Mouse (Mus musculus) liver, postnatal 0 days (tissue): ENCODE measurements around the gene Ly9. TPM values are rescaled to one million over a fixed set of nuclear protein-coding genes. Genes with fewer than 3 reads are reported as not detected.
A peak's percentile ranks its signal among the peaks of the same experiment; 100 is the strongest.

Experiments used
- ATAC-seq: fragments of 200-750 bp; cut with Nextera tagmentation; 2 replicates; pipeline ENCODE4 v1.8.0; 2017; ENCODE audit warnings: mild to moderate bottlenecking, moderate library complexity
- DNase-seq: peaks from one replicate; pipeline ENCODE4 v3.0.0-alpha.2; 2016
- H3K27ac ChIP-seq: fragments of 300-500 bp; sonication (generic); 2 replicates; pipeline ENCODE4 v1.5.1; 2014; ENCODE audit warnings: antibody characterized with exemption, moderate library complexity, mild to moderate bottlenecking, low read depth
- H3K27me3 ChIP-seq: fragments of 300-500 bp; sonication (generic); 2 replicates; pipeline ENCODE4 v1.6.1; 2014; ENCODE audit warnings: low read length, control low read depth, mixed read lengths; ENCODE audit not compliant: insufficient read depth
- H3K36me3 ChIP-seq: fragments of 300-500 bp; sonication (generic); replicated peaks from 2 replicates; pipeline ENCODE4 v1.6.1; 2014; ENCODE audit warnings: mild to moderate bottlenecking, control low read depth, low read length, moderate library complexity, mixed read lengths; ENCODE audit not compliant: insufficient read depth
- H3K4me1 ChIP-seq: fragments of 300-500 bp; sonication (generic); 2 replicates; pipeline ENCODE4 v1.6.1; 2014; ENCODE audit warnings: antibody characterized with exemption, mild to moderate bottlenecking, control low read depth; ENCODE audit not compliant: insufficient read depth
- H3K4me2 ChIP-seq: fragments of 300-500 bp; sonication (generic); 2 replicates; pipeline ENCODE4 v1.6.1; 2014; ENCODE audit warnings: low read depth, mild to moderate bottlenecking, low read length, moderate library complexity, mixed read lengths
- H3K4me3 ChIP-seq: fragments of 300-500 bp; sonication (generic); 2 replicates; pipeline ENCODE4 v1.5.1; 2014; ENCODE audit warnings: low read depth, low read length
- H3K9ac ChIP-seq: fragments of 300-500 bp; sonication (generic); replicated peaks from 2 replicates; pipeline ENCODE4 v1.6.1; 2014; ENCODE audit warnings: mild to moderate bottlenecking, moderate library complexity
- H3K9me3 ChIP-seq: fragments of 300-500 bp; sonication (generic); 2 replicates; pipeline ENCODE4 v1.6.1; 2016; ENCODE audit warnings: mild to moderate bottlenecking, control low read depth, low read length, mixed read lengths
- CTCF ChIP-seq: sonication (generic); IDR thresholded peaks from 2 replicates; pipeline ENCODE4 v1.5.1; 2016; ENCODE audit warnings: antibody characterized with exemption, low read depth
- EP300 ChIP-seq: IDR thresholded peaks from 2 replicates; pipeline ENCODE4 v1.6.1; 2016; ENCODE audit warnings: antibody characterized with exemption, low read depth, mild to moderate bottlenecking
- WGBS: fragments of 180-500 bp; shearing (Covaris S2); extraction: QIAGEN DNeasy Blood & Tissue Kit; methylation state at CpG from one replicate; pipeline ENCODE4 v1.1.7; 2014; ENCODE audit not compliant: insufficient replicate concordance; 5-methylcytosine and 5-hydroxymethylcytosine counted together
- polyA plus RNA-seq: library from polyadenylated mRNA; unstranded; fragments of >200 nt; fragmentation: Nextera tagmentation; extraction: Ambion mirVana; gene quantifications from 2 replicates; pipeline ENCODE4 v1.2.1, GENCODE M21; 2015

Gene Ly9
- polyA plus RNA-seq, 1 experiment from 2014 or later, result 2.2 TPM

- TF ChIP-seq CTCF, result no peak
- TF ChIP-seq EP300, result no peak
- 83% methylated on average over 6 of the region's 6 CpGs for WGBS
- H3K4me2 ChIP-seq, result no peak overlapping the region
- no peaks in the 10 kb centered on the region for H3K36me3 ChIP-seq
- no peak overlapping the region for H3K27ac ChIP-seq
- H3K4me1 ChIP-seq, result no peaks in the 10 kb centered on the region
- no peaks in the 10 kb centered on the region for H3K27me3 ChIP-seq
- no peaks in the 10 kb centered on the region for H3K9me3 ChIP-seq
- H3K4me3 ChIP-seq, result no peak overlapping the region
- ATAC-seq, result no peak
- DNase-seq, result no peak
- no peak overlapping the region for H3K9ac ChIP-seq
Measured at GRCm38 (mm10) chr1:171640796-171641195, 33.6 kb upstream of the Ly9 start.

- no peaks in the 10 kb centered on the region for H3K9me3 ChIP-seq
- H3K27me3 ChIP-seq, result no peaks in the 10 kb centered on the region
- ATAC-seq (no peak), DNase-seq (no peak)
- H3K27ac ChIP-seq, result no peak overlapping the region
- no peak overlapping the region for H3K4me3 ChIP-seq
- no peak overlapping the region for H3K9ac ChIP-seq
- WGBS, result 55% methylated on average over 2 of the region's 2 CpGs
- H3K4me2 ChIP-seq, result no peak overlapping the region
- no peak for TF ChIP-seq CTCF
- no peak for TF ChIP-seq EP300
- H3K36me3 ChIP-seq, result no peaks in the 10 kb centered on the region
- no peaks in the 10 kb centered on the region for H3K4me1 ChIP-seq
Measured at GRCm38 (mm10) chr1:171638686-171639085, 31.5 kb upstream of the Ly9 start.

- ATAC-seq (peak; percentile 23; the same call in 1 of the 2 replicates), DNase-seq (no peak)
- no peak overlapping the region for H3K9ac ChIP-seq
Measured at GRCm38 (mm10) chr1:171637101-171637500, 29.9 kb upstream of the Ly9 start.

GRCm38 (mm10) chr1:171635696-171636095, 28.5 kb upstream of the Ly9 start:
- Histone ChIP-seq H3K9me3 (no peaks in the 10 kb centered on the region), H3K27me3 (no peaks in the 10 kb centered on the region), H3K4me2 (no peak overlapping the region), H3K9ac (no peak overlapping the region), H3K4me1 (peaks cover 7% of the 10 kb centered on the region), H3K36me3 (no peaks in the 10 kb centered on the region), H3K4me3 (no peak overlapping the region), H3K27ac (no peak overlapping the region)
- WGBS, result 59% methylated on average over 6 of the region's 6 CpGs
- TF ChIP-seq CTCF (no peak), EP300 (no peak)
- DNase-seq, result no peak
- no peak for ATAC-seq

More at GRCm38 (mm10) chr1:171637101-171637500, 29.9 kb upstream of the Ly9 start:
- Histone ChIP-seq H3K27me3 (no peaks in the 10 kb centered on the region), H3K36me3 (no peaks in the 10 kb centered on the region), H3K9me3 (no peaks in the 10 kb centered on the region), H3K4me2 (no peak overlapping the region), H3K4me3 (no peak overlapping the region), H3K27ac (no peak overlapping the region), H3K4me1 (0 out of 2 replicates have a peak, but pooled peaks cover 2% of the 10 kb centered on the region)
- 64% methylated on average over 8 of the region's 8 CpGs for WGBS
- TF ChIP-seq EP300, result no peak
- no peak for TF ChIP-seq CTCF

- TF ChIP-seq CTCF (no peak), EP300 (0 out of 2 replicates have a peak, but pooled peaks have one; percentile 18)
- H3K27me3 ChIP-seq, result no peaks in the 10 kb centered on the region
- no peak overlapping the region for H3K4me2 ChIP-seq
- H3K27ac ChIP-seq, result no peak overlapping the region
- no peak overlapping the region for H3K9ac ChIP-seq
- DNase-seq (no peak), ATAC-seq (no peak)
- no peaks in the 10 kb centered on the region for H3K9me3 ChIP-seq
- 29% methylated on average over 2 of the region's 2 CpGs for WGBS
- no peak overlapping the region for H3K4me3 ChIP-seq
- H3K36me3 ChIP-seq, result no peaks in the 10 kb centered on the region
- H3K4me1 ChIP-seq, result peaks cover 7% of the 10 kb centered on the region
Measured at GRCm38 (mm10) chr1:171631447-171631846, 24.2 kb upstream of the Ly9 start.

- no peaks in the 10 kb centered on the region for H3K27me3 ChIP-seq
- no peak overlapping the region for H3K27ac ChIP-seq
- no peaks in the 10 kb centered on the region for H3K36me3 ChIP-seq
- DNase-seq (no peak), ATAC-seq (no peak)
- TF ChIP-seq CTCF (no peak), EP300 (no peak)
- no peak overlapping the region for H3K4me3 ChIP-seq
- peaks cover 7% of the 10 kb centered on the region for H3K4me1 ChIP-seq
- no peak overlapping the region for H3K9ac ChIP-seq
- WGBS, result 79% methylated on average over 4 of the region's 4 CpGs
- no peak overlapping the region for H3K4me2 ChIP-seq
- H3K9me3 ChIP-seq, result no peaks in the 10 kb centered on the region
Measured at GRCm38 (mm10) chr1:171630912-171631311, 23.7 kb upstream of the Ly9 start.

- H3K36me3 ChIP-seq, result no peaks in the 10 kb centered on the region
- 81% methylated on average over 7 of the region's 7 CpGs for WGBS
- TF ChIP-seq EP300 (no peak), CTCF (no peak)
- H3K4me3 ChIP-seq, result no peak overlapping the region
- no peak overlapping the region for H3K4me2 ChIP-seq
- DNase-seq (no peak), ATAC-seq (no peak)
- H3K4me1 ChIP-seq, result peaks cover 7% of the 10 kb centered on the region
- no peak overlapping the region for H3K27ac ChIP-seq
- H3K27me3 ChIP-seq, result no peaks in the 10 kb centered on the region
- no peaks in the 10 kb centered on the region for H3K9me3 ChIP-seq
- no peak overlapping the region for H3K9ac ChIP-seq
Measured at GRCm38 (mm10) chr1:171630041-171630440, 22.8 kb upstream of the Ly9 start.
